Comparison of ENCODE assay signal across 8 mouse cellular contexts in genomic region chr4:144906001-144906889, GRCm38 (mm10). TPM values are rescaled to one million over a fixed set of nuclear protein-coding genes. Genes with fewer than 3 reads are reported as not detected.
A peak's percentile ranks its signal among the peaks of the same experiment; 100 is the strongest.
DNase-seq lines count a peak whose midpoint lies in the region; ATAC-seq and TF ChIP-seq lines count a peak whose summit lies in the region.

No protein-coding gene starts in this region.

- no peak overlapping the region for H3K4me2 ChIP-seq in heart, embryonic 12.5 days
- no peak overlapping the region for H3K4me2 ChIP-seq in kidney, postnatal 0 days (ENCODE audit: low read length)

- no peaks in the 10 kb centered on the region for H3K9me3 ChIP-seq in heart, embryonic 12.5 days (replicated peaks)
- H3K9me3 ChIP-seq in kidney, postnatal 0 days (replicated peaks; ENCODE audit: low read length) = no peaks in the 10 kb centered on the region

- no peaks in the 10 kb centered on the region for H3K36me3 ChIP-seq in heart, embryonic 12.5 days
- H3K36me3 ChIP-seq in kidney, postnatal 0 days (ENCODE audit: insufficient read depth, low read length) = peaks cover 14% of the 10 kb centered on the region; the same call in 1 of the 2 replicates

- no peak overlapping the region; the same call in 1 of the 2 replicates for H3K27ac ChIP-seq in heart, embryonic 12.5 days (ENCODE audit: poor library complexity, severe bottlenecking)
- H3K27ac ChIP-seq in kidney, postnatal 0 days = peak overlapping the region; percentile 64

- 0 out of 2 replicates have a peak, but pooled peaks have one; percentile 22 for TF ChIP-seq CTCF in kidney, postnatal 0 days (IDR thresholded peaks at IDR 0.05; ENCODE audit: low read depth)

- no peak overlapping the region for H3K4me3 ChIP-seq in heart, embryonic 12.5 days
- no peak overlapping the region for H3K4me3 ChIP-seq in kidney, postnatal 0 days (replicated peaks; ENCODE audit: low read depth, low read length)

- DNase-seq in cerebellum, postnatal 10 days = peak; percentile 34 to 40
- no peak for DNase-seq in cerebellum, adult 8-10 months
- DNase-seq in adipocyte (ENCODE audit: low spot score) = peak; percentile 57
- DNase-seq in kidney, postnatal 0 days (ENCODE audit: low spot score) = no peak
- peak; percentile 83 to 90 for DNase-seq in lung, postnatal 4 days
- DNase-seq in ovary, postnatal 10 days (ENCODE audit: low spot score) = no peak
- DNase-seq in right cerebral cortex, postnatal 25 days = no peak

- peak; percentile 43 for ATAC-seq in heart, embryonic 12.5 days (ENCODE audit: insufficient number of reproducible peaks, low FRiP score)
- ATAC-seq in kidney, postnatal 0 days (replicated peaks; ENCODE audit: low FRiP score, low read depth) = peak; percentile 31; the same call in 1 of the 2 replicates

- no peak overlapping the region for H3K9ac ChIP-seq in heart, embryonic 12.5 days
- 0 out of 2 replicates have a peak overlapping the region, but pooled peaks have one; percentile 8 for H3K9ac ChIP-seq in kidney, postnatal 0 days (ENCODE audit: low read depth, low read length)

- H3K27me3 ChIP-seq in heart, embryonic 12.5 days (replicated peaks) = peaks cover 70% of the 10 kb centered on the region
- H3K27me3 ChIP-seq in kidney, postnatal 0 days (ENCODE audit: insufficient read depth, low read length) = no peaks in the 10 kb centered on the region

- H3K4me1 ChIP-seq in heart, embryonic 12.5 days (replicated peaks) = peaks cover 45% of the 10 kb centered on the region
- peaks cover 38% of the 10 kb centered on the region; the same call in 1 of the 2 replicates for H3K4me1 ChIP-seq in kidney, postnatal 0 days (replicated peaks; ENCODE audit: insufficient read depth, low read length)

- 52% methylated on average over 8 of the region's 8 CpGs for WGBS in heart, embryonic 12.5 days
- WGBS in kidney, postnatal 0 days = 56% methylated on average over 8 of the region's 8 CpGs

RNA-seq across cellular contexts. Expression of gene Dhrs3, which starts 13.6 kb away (rescaled TPM):
- polyA plus RNA-seq in heart, embryonic 12.5 days (2016; fragmentation: Nextera tagmentation; extraction: Ambion mirVana) = 28.4 and 30.0 TPM in 2 replicates
- 199 and 233 TPM in 2 replicates for polyA plus RNA-seq in kidney, postnatal 0 days (2015; fragmentation: Nextera tagmentation; extraction: Ambion mirVana)

Comparison
In these comparisons a context has a peak if more than half of its experiments do, and no peak if none do; other contexts are left out.
1. DNase-seq: peak in cerebellum, postnatal 10 days (2 of 2), adipocyte (single experiment) and lung, postnatal 4 days (2 of 2); none in cerebellum, adult 8-10 months (single experiment), kidney, postnatal 0 days (single experiment), ovary, postnatal 10 days (single experiment) and right cerebral cortex, postnatal 25 days (single experiment).